Mouse (Mus musculus) CD4-positive, CD25-positive, alpha-beta regulatory T cell, adult 4 months (primary cell): ENCODE data around the gene Slc7a11. TPM values are rescaled to one million over a fixed set of nuclear protein-coding genes. Genes with fewer than 3 reads are reported as not detected.

Experiments
- ATAC-seq: one replicate; pipeline ENCODE4 v1.8.0; 2017
- polyA plus RNA-seq, 2 experiments: library from polyadenylated mRNA; unstranded; fragments of 100-300 nt; shearing (Covaris generic); gene quantifications; one replicate each; pipeline ENCODE4 v1.2.1; 2017

The Slc7a11 gene
- polyA plus RNA-seq, 2 experiments from 2014 or later, result 0.14 to 0.39 TPM

- no peak for ATAC-seq
These were observed 600.4 kb downstream of the Slc7a11 start for GRCm38 (mm10) chr3:49842971-49843370.
